Mouse (Mus musculus) testis, adult 2 months (tissue): ENCODE measurements around the gene Unc13d.

ENCODE experiments used
- CTCF ChIP-seq: fragments of 200-500 bp; IDR thresholded peaks from 2 replicates; pipeline ENCODE4 v1.5.1; 2012; ENCODE audit warnings: low read depth, mild to moderate bottlenecking, inconsistent platforms, low read length, moderate library complexity; ENCODE audit not compliant: control insufficient read depth, insufficient read depth, insufficient replicate concordance
- POLR2A ChIP-seq: fragments of 200-500 bp; IDR thresholded peaks from 2 replicates; pipeline ENCODE4 v1.6.1; 2012; ENCODE audit warnings: low read depth, mild to moderate bottlenecking, inconsistent platforms, low read length, moderate library complexity; ENCODE audit not compliant: control insufficient read depth

- TF ChIP-seq CTCF (no peak), POLR2A (no peak)
Measured at GRCm38 (mm10) chr11:116062521-116062920, 15.2 kb downstream of the Unc13d start.
